Mouse (Mus musculus): ENCODE measurements at regions not wholly inside any gene's neighbourhood (a gene's known extent, or its start where the extent isn't known, plus 50 kb on each side); places are given as distances from the start of the nearest gene placed in this dataset.

DNA sequence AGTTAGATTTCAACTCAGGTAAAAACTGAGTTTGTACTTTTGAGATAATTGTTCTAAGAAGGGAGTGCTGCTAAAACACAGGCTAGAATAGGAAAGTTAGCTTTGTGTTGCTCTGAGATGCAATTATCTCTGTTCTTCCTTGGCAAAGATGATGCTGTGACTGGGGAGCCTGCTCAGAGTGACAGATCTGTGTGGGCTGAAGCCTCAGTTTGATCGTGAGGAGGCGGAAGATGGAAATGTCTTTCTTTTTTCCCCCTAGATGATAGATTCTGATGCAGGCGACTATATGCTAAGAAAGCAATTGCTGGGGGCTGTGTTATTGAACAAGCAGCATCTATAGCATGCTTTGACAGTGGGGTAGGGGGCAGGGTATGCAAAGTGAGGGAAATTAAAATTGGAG is 156.7 kb upstream of the Cypt15 start:
- no peak for DNase-seq

DNA sequence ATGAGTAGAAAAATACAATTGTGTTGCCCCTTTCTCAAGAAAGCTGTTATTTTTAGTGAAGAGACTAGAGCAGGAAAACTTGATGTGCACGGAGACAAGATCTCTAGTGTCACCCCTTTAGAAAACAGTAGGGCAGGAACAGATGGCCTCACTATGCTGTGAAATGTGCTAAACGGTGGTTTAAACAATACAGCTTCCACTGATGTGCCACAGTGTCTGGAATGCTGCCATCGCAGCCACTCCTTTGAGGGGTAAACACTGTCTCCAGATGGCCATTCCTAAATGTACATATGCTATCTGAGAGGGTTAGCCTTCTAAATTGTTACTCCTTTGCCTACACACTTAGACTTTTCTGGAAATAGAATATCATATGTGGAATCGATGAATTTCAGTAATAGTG is 116.4 kb upstream of the Cypt15 start:
- DNase-seq: peak; percentile 2

DNA sequence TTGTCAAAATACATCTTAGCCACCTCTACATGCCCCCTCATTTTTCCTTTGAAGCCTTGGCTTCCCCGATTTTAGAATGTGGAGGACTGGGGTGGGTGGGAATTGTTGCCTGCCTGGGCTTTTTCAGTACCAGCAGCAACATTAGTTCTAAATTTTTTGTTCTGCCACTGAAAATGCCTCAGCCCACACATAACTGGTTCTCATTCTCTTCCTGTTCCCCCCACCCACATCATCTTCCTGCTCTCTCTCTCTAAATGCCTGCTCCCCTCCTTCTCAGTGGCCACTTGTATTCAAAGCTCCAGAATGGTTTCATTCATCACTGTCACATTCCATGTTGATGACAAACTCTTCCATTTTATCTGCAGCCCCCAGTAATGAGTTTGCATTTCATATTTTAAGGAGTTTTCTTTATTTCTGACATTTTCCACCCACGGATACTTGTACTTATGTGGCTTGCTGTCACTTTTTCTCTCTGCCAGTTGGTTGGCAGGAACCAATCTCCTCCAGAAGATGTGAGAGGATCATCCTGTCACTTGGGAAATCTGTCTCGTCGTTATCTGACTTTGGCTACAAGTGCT is 95.8 kb upstream of the Cypt15 start:
- no peak for DNase-seq

All from right cerebral cortex, postnatal 4 days (tissue).